Mouse (Mus musculus) cerebellum, adult 11 months (tissue): ENCODE results near the gene Rhoj.

ENCODE experiments used
- DNase-seq: peaks from one replicate; pipeline ENCODE4 v3.0.0; 2022

Rhoj gene

GRCm38 (mm10) chr12:75351846-75352245 is 43.7 kb downstream of the Rhoj start:
- DNase-seq, result no peak

DNA sequence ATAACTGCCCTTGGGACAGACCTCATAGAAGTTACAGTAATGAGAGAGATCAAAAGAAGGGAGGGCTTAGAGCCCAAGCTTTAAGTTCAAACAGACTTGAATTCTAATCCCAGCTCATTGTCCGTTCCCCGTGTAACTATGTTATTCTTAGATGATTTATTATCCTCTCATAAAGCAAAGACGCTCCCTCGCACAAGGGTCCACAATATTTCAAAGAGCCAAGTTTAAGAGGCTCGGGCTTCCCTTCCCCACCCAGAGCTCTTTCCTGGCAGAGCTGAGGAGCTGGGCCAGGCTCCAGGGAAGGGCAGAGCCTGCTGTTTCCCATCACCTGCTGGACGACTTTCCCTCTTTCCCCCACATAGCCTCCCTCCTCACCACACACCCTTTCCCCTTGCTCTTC is 44.3 kb downstream of the Rhoj start:
- no peak for DNase-seq

- DNase-seq, result no peak
Measured at GRCm38 (mm10) chr12:75354354-75354753, 46.2 kb downstream of the Rhoj start.

DNA sequence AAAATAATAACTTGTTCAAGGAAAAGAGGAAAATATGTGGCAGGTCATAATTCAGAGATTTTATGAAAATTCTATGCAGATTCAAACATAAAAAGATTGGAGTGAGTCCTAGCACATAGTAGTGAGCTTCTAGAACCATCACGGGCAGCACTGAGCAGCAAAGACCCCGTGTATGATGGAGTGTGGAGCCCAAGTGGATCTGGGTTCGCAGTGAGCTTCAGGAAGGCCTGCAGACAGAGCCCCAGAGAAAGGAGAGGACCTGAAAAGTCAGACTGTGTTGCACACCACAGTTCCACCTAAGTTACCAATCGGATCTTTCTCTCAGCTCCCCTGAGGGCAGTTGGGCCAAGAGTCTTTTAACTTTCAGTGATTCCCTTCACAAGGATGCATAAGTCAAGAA is 49.7 kb downstream of the Rhoj start:
- DNase-seq, result no peak

DNA sequence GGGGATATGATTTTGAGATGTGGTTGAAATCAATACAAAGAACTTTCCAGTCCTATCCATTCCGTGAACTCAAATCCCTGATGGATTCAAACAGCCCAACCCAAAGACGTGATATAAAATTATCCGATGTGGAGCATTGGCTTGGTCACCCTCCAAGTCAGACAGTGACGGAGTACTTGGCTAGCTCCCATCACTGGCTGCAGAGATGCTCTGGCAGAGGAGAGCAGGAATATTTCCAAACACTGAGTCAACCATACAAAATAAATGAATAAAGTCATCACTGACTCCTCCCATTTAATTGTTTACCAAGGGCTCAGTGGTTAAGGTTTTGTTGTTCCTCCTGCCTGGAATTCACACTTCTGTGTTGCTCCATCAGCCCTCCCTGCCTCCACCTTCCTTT is 50.6 kb downstream of the Rhoj start:
- DNase-seq, result no peak

GRCm38 (mm10) chr12:75359500-75359899 is 51.4 kb downstream of the Rhoj start:
- no peak for DNase-seq

GRCm38 (mm10) chr12:75359921-75360482 is 51.9 kb downstream of the Rhoj start:
- DNase-seq, result no peak

DNA sequence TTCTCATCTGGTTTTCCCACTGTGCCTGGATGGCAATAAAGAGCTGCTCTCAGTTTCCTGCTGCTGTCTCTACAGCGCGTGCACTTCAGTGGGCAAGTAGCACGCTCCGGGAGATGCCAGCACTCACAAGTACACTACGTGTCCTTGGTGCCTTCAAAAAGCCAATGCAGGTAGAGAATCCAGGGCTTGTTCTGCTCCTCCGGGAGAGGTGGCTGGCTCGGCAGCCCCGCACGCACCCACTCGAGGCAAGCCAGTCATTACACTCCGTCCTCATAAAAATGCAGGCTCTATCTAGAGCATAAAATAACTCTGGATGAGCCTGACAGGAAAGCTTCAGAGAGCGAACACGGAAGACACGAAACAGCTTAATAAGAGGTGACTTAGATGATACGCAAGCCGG is 54.3 kb downstream of the Rhoj start:
- DNase-seq, result no peak

GRCm38 (mm10) chr12:75364416-75364815 is 56.3 kb downstream of the Rhoj start:
- DNase-seq, result no peak

GRCm38 (mm10) chr12:75365621-75366124 is 57.6 kb downstream of the Rhoj start:
- DNase-seq, result no peak

- no peak for DNase-seq
Measured at GRCm38 (mm10) chr12:75367371-75367770, 59.2 kb downstream of the Rhoj start.

DNA sequence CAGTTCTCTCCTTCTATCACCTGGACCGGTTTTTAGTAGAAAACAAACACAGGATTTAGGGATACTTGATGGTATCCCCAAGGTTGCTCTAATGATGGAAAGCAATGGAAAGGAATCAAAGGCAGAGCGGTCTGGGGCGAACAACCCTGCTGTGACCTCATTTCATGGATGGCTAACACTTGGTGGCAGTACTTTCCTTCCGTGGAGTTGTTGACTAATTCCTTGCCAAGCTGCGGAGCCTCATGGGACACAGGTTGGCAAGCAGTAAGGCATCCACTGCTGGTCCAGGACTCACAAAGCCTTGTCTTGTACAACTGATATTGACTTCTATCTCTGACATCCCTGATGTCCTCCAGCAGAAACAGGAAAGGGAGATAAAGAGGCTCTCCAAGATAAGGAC is 60.4 kb downstream of the Rhoj start:
- DNase-seq, result peak; percentile 25

- DNase-seq, result no peak
Measured at GRCm38 (mm10) chr12:75369418-75369851, 61.3 kb downstream of the Rhoj start.

- no peak for DNase-seq
Measured at GRCm38 (mm10) chr12:75374437-75374836, 66.3 kb downstream of the Rhoj start.

GRCm38 (mm10) chr12:75375060-75375459 is 66.9 kb downstream of the Rhoj start:
- peak; percentile 43 for DNase-seq

- DNase-seq, result peak; percentile 55
Measured at GRCm38 (mm10) chr12:75376126-75376525, 68.0 kb downstream of the Rhoj start.

DNA sequence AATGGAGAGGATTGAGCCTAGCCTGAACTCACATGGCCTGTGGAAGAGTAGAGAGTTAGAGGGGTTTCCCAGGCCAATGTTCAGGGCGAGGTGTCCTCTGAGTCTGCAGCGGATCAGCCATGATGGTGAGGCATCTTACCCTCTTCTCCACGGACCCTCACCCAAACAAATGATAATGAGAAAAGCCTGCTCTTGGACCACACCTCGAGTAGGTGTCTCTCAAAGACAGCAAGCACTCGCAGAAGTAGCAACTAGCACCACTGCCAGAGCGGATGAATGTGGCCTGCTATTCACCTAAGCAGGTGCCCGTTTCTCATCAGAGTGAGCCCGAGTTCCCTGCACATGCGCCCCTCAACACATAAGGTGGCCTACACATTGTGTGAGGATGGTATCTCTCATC is 78.6 kb downstream of the Rhoj start:
- DNase-seq, result no peak

GRCm38 (mm10) chr12:75387156-75387555 is 79.0 kb downstream of the Rhoj start:
- DNase-seq, result no peak

GRCm38 (mm10) chr12:75387846-75388245 is 79.7 kb downstream of the Rhoj start:
- no peak for DNase-seq

- DNase-seq, result no peak
Measured at GRCm38 (mm10) chr12:75388521-75388920, 80.4 kb downstream of the Rhoj start.

- peak; percentile 37 for DNase-seq
Measured at GRCm38 (mm10) chr12:75389308-75390135, 81.4 kb downstream of the Rhoj start.

GRCm38 (mm10) chr12:75391526-75391925 is 83.4 kb downstream of the Rhoj start:
- DNase-seq, result no peak

DNA sequence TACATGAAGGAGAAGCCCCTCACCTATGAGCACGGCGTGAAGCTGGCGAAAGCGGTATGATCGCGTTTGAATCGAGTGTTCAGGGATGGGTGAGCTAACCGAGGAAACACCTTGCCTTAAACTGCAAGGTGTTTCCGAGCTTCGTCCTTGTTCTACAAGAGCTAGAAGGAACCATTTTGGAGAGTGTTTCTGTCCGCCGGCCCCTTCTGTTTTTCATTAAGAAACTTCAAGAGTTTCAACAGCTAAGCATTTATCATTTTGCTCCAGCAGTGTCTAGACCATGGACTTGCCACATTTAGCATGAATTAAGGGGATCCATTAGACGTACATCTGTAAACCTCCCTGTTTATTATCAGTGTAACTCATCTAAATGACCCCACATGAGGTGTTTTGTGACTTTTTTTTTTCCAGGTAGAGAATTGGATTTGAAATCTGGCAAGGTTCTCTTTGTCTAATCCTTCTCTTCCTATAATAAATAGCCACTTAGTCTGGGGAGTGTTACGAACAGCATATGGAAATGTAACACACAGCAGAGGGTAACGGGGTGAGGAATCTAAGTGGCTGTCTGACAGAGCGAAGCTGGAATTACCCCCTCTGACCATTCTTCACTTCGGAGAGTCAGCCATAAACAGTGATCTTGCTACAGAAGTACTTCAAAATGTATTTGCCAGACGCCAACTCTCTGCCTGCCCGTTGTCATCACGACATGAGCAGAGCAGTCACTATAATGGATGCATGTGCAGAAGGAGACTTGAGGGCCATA is 86.1 kb downstream of the Rhoj start:
- DNase-seq, result no peak

GRCm38 (mm10) chr12:75396616-75397015 is 88.5 kb downstream of the Rhoj start:
- no peak for DNase-seq
